Mouse (Mus musculus): ENCODE measurements around the gene Eya2.

- no peak for TF ChIP-seq CTCF (IDR thresholded peaks at IDR 0.05; ENCODE audit: low read depth, low read length)
- no peak for TF ChIP-seq TAL1 (conservative IDR thresholded peaks at IDR 0.05; ENCODE audit: low read depth, low read length)
Measured at GRCm38 (mm10) chr2:165547410-165547809, 47.4 kb upstream of the Eya2 start.

All from G1E (cell line).